Mouse (Mus musculus): ENCODE data around the gene Odaph. TPM values are rescaled to one million over a fixed set of nuclear protein-coding genes. Genes with fewer than 3 reads are reported as not detected.
A peak's percentile ranks its signal among the peaks of the same experiment; 100 is the strongest.

The Odaph gene
- polyA plus RNA-seq, 1 experiment from 2014 or later = not detected

DNA sequence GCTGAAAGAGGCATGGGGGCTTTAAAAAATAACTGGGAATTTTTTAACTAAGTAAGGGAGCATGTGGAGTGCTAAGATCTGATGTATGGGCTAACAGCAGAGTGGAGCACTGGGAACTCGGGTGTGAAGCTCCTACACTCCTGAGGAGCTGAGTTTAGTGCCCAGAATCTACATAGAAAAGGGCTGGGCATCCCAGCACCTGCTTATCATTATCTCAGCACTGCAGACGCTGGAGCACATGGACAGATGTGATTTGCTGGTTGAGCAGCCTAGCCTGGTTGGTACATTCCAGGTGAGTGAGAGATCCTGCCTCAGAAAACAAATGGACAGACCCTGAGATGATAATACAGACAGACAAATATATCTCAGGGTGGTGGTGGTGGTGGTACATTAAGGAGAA, 22.6 kb downstream of the Odaph start:
- H3K4me1 ChIP-seq (replicated peaks; ENCODE audit: control insufficient read depth, insufficient read depth, low read length) = no peaks in the 10 kb centered on the region
- no peaks in the 10 kb centered on the region for H3K9me3 ChIP-seq (ENCODE audit: control insufficient read depth, low read length)
- ATAC-seq (ENCODE audit: low read depth) = no peak
- H3K36me3 ChIP-seq (ENCODE audit: control insufficient read depth, insufficient read depth, low read length) = no peaks in the 10 kb centered on the region
- no peak overlapping the region for H3K4me2 ChIP-seq (ENCODE audit: low read depth, low read length)
- 37% methylated on average over 2 of the region's 2 CpGs for WGBS
- no peak overlapping the region for H3K4me3 ChIP-seq (ENCODE audit: low read length)
- no peaks in the 10 kb centered on the region for H3K27me3 ChIP-seq (ENCODE audit: control insufficient read depth, insufficient read depth, low read depth, low read length)
- H3K27ac ChIP-seq (ENCODE audit: low read length) = no peak overlapping the region
- no peak overlapping the region for H3K9ac ChIP-seq (ENCODE audit: low read length)

DNA sequence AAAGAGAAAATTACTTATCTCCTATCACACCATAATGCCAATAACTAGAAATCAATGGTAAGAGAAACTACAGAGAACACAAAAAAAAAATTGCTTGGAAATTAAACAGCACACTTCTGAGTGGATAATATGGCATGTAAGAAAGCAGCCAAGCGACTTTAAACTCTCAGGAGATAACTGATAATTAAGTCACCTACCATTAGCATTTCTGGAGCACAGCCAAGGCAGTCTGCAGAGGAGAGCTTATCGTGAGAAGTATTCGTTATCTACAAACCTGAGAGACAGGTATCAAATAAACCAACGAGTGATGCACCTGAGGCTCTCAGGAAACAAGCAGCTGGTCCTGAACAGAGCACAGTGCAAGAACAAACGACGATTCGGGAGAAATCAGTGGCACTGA, 24.5 kb downstream of the Odaph start:
- no peak overlapping the region for H3K27ac ChIP-seq (ENCODE audit: low read length)
- no peaks in the 10 kb centered on the region for H3K27me3 ChIP-seq (ENCODE audit: control insufficient read depth, insufficient read depth, low read depth, low read length)
- WGBS = 50% methylated on average over 7 of the region's 7 CpGs
- no peak overlapping the region for H3K4me2 ChIP-seq (ENCODE audit: low read depth, low read length)
- no peaks in the 10 kb centered on the region for H3K4me1 ChIP-seq (replicated peaks; ENCODE audit: control insufficient read depth, insufficient read depth, low read length)
- H3K9me3 ChIP-seq (ENCODE audit: control insufficient read depth, low read length) = no peaks in the 10 kb centered on the region
- no peak overlapping the region for H3K4me3 ChIP-seq (ENCODE audit: low read length)
- H3K36me3 ChIP-seq (ENCODE audit: control insufficient read depth, insufficient read depth, low read length) = no peaks in the 10 kb centered on the region
- ATAC-seq (ENCODE audit: low read depth) = no peak
- no peak overlapping the region for H3K9ac ChIP-seq (ENCODE audit: low read length)

DNA sequence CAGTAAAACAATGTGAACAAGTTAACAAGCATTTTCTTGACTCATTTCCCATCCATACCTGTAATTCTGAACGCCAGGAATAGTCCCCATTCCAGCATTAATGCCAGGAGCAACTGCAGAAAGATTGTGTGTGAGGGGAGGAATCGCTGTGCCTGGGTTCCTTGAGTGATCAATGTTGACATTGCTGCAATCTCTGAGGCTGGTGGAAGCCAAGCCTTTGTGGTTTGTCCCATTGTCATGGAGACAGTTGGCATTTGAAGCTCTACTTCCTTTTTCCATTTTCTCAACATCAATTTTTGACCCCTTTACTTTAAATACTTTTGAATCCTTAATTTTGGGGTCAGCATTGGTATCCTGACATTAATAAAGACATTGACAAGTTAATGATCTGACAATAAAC, 32.7 kb downstream of the Odaph start:
- no peaks in the 10 kb centered on the region for H3K9me3 ChIP-seq (ENCODE audit: control insufficient read depth, low read length)
- H3K4me1 ChIP-seq (replicated peaks; ENCODE audit: control insufficient read depth, insufficient read depth, low read length) = no peaks in the 10 kb centered on the region
- no peaks in the 10 kb centered on the region for H3K36me3 ChIP-seq (ENCODE audit: control insufficient read depth, insufficient read depth, low read length)
- no peak overlapping the region for H3K4me3 ChIP-seq (ENCODE audit: low read length)
- H3K9ac ChIP-seq (ENCODE audit: low read length) = no peak overlapping the region
- WGBS = 45% methylated on average over 2 of the region's 2 CpGs
- H3K27me3 ChIP-seq (ENCODE audit: control insufficient read depth, insufficient read depth, low read depth, low read length) = no peaks in the 10 kb centered on the region
- no peak for ATAC-seq (ENCODE audit: low read depth)
- H3K4me2 ChIP-seq (ENCODE audit: low read depth, low read length) = no peak overlapping the region
- H3K27ac ChIP-seq (ENCODE audit: low read length) = no peak overlapping the region

DNA sequence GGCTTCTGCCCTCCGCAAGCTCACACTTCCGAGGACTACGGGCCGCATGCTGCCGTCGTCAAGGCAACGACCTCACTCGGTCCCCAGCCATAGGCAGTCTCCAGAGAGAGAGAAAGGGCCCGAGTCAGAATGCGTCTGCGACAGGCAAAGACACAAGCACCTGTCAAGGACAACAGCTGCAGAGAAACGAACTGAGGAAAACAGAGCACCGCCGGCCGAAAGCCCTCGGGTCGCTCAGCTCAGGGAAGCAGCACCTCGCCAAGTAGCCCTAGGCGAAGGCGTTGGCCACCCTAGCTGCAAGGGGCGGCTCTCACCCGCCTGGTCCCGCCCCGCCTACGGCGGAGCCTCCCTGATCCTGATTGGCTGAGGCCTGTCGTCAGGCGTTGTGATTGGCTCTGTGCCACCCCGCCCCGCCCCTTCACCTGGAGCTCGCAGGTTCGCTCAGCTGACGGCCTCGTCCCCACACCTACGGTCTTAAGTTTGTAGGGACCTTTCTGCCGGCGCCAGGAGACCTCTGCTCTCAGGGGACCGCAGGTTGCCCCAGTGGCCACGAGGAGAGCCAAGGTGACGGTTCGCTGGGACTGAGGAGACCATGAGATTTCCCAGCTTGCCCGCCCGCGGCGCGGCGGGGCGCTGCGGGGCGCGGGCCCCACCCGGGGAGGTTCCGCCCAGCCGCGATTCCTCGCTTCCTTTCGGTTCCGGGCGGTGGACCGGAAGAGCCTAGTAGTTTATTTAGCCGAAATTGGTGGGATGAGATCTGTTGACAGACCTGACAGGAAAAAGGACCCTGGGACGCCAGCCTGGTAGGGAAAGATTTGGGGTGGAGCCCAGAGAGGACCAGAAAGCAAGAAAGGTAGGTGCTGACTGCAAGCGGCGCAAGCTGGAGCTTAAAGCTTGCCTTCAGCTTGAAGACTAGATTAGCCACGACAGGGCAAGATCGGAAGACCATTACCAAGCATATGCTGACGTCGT, 55.4 kb downstream of the Odaph start:
- Histone ChIP-seq H3K9me3 (ENCODE audit: control insufficient read depth, low read length) (no peaks in the 10 kb centered on the region), H3K9ac (ENCODE audit: low read length) (peak overlapping the region; percentile 80), H3K4me2 (ENCODE audit: low read depth, low read length) (peak overlapping the region; percentile 77), H3K4me3 (ENCODE audit: low read length) (peak overlapping the region; percentile 87), H3K27ac (ENCODE audit: low read length) (peak overlapping the region; percentile 81), H3K36me3 (ENCODE audit: control insufficient read depth, insufficient read depth, low read length) (no peaks in the 10 kb centered on the region), H3K27me3 (ENCODE audit: control insufficient read depth, insufficient read depth, low read depth, low read length) (peaks cover 4% of the 10 kb centered on the region), H3K4me1 (replicated peaks; ENCODE audit: control insufficient read depth, insufficient read depth, low read length) (no peaks in the 10 kb centered on the region; the same call in 1 of the 2 replicates)
- under 1% methylated on average over 68 of the region's 68 CpGs for WGBS
- ATAC-seq (ENCODE audit: low read depth) = peak; percentile 99

DNA sequence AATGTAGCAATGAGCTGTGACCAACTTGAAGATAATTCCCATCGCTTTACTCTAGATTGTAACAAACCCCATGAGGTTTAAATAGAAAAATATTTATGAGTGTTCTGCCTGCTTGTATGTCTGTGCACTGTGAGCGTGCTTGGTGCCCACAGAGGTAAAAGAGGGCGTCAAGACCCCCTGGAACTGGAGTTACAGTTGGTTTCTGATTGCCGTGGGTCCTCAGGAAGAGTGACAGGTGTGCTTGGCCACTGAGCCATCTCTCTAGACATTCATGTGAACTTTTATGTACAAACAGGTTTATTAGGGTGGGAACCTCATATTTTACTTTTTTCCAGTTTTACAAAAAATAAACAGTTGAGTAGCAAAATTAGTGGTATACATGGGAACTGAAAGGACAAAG, 56.5 kb downstream of the Odaph start, which contains the start of gene Cdkl2:
TSS of gene Cdkl2 (minus strand) at position 101 of the 400 bp plus-strand sequence.
- peak within 1 kb of the TSS; percentile 81 for H3K27ac ChIP-seq (ENCODE audit: low read length)
- H3K4me3 ChIP-seq (ENCODE audit: low read length) = peak within 1 kb of the TSS; percentile 87
- H3K4me1 ChIP-seq (replicated peaks; ENCODE audit: control insufficient read depth, insufficient read depth, low read length) = no peaks in the 10 kb centered on the region; the same call in 1 of the 2 replicates
- no peak for ATAC-seq (ENCODE audit: low read depth)
- peaks cover 4% of the 10 kb centered on the region for H3K27me3 ChIP-seq (ENCODE audit: control insufficient read depth, insufficient read depth, low read depth, low read length)
- peak within 1 kb of the TSS; percentile 77 for H3K4me2 ChIP-seq (ENCODE audit: low read depth, low read length)
- no peaks in the 10 kb centered on the region for H3K36me3 ChIP-seq (ENCODE audit: control insufficient read depth, insufficient read depth, low read length)
- 64% methylated on average over 4 of the region's 4 CpGs for WGBS
- peak within 1 kb of the TSS; percentile 80 for H3K9ac ChIP-seq (ENCODE audit: low read length)
- H3K9me3 ChIP-seq (ENCODE audit: control insufficient read depth, low read length) = no peaks in the 10 kb centered on the region

Other genes with a start within 250 kb of the Odaph start
- 62.9 and 69.1 TPM in 2 replicates for gene Rchy1, start 24.4 kb upstream of the Odaph start, polyA plus RNA-seq (2015; fragmentation: Nextera tagmentation; extraction: Ambion mirVana)
- gene Cdkl2, start 56.4 kb downstream of the Odaph start, polyA plus RNA-seq (2015; fragmentation: Nextera tagmentation; extraction: Ambion mirVana) = 4.0 and 4.5 TPM in 2 replicates
- 124 and 144 TPM in 2 replicates for gene G3bp2, start 96.2 kb downstream of the Odaph start, polyA plus RNA-seq (2015; fragmentation: Nextera tagmentation; extraction: Ambion mirVana)
- 37.7 and 38.3 TPM in 2 replicates for gene Uso1, start 150.5 kb downstream of the Odaph start, polyA plus RNA-seq (2015; fragmentation: Nextera tagmentation; extraction: Ambion mirVana)
- not detected in 2 replicates for gene U90926, start 227.9 kb downstream of the Odaph start, polyA plus RNA-seq (2015; fragmentation: Nextera tagmentation; extraction: Ambion mirVana)

Measured in lung, embryonic 16.5 days (tissue).